Mouse (Mus musculus): ENCODE measurements around the gene Atp10a. TPM values are rescaled to one million over a fixed set of nuclear protein-coding genes. Genes with fewer than 3 reads are reported as not detected.
"Not testable (repeated sequence)": the region's sequence is repeated elsewhere in the genome, so short reads cannot be mapped to it uniquely, and the experiment has no call there.

Gene Atp10a
- polyA plus RNA-seq, 1 experiment from 2014 or later: 3.3 TPM

- H3K27me3 ChIP-seq (replicated peaks; ENCODE audit: control insufficient read depth, insufficient read depth, low read length): no peaks in the 10 kb centered on the region
- H3K4me3 ChIP-seq (ENCODE audit: low read depth, low read length): no peak overlapping the region
- no peaks in the 10 kb centered on the region for H3K36me3 ChIP-seq (ENCODE audit: control insufficient read depth, insufficient read depth, low read length)
- no peaks in the 10 kb centered on the region for H3K9me3 ChIP-seq (ENCODE audit: control insufficient read depth, low read length)
- ATAC-seq (replicated peaks; ENCODE audit: low FRiP score): no peak
- H3K4me1 ChIP-seq (replicated peaks; ENCODE audit: control insufficient read depth, insufficient read depth, low read length): no peaks in the 10 kb centered on the region
- WGBS: 81% methylated on average over 2 of the region's 2 CpGs
- no peak overlapping the region for H3K27ac ChIP-seq (ENCODE audit: low read depth, low read length)
- DNase-seq (ENCODE audit: low spot score): no peak
- no peak overlapping the region for H3K4me2 ChIP-seq
- H3K9ac ChIP-seq (ENCODE audit: low read depth, low read length): no peak overlapping the region
These were observed 145.8 kb downstream of the Atp10a start for GRCm38 (mm10) chr7:58801791-58802190.

- H3K27ac ChIP-seq (ENCODE audit: low read depth, low read length): no peak overlapping the region
- no peaks in the 10 kb centered on the region for H3K36me3 ChIP-seq (ENCODE audit: control insufficient read depth, insufficient read depth, low read length)
- WGBS: 66% methylated on average over 6 of the region's 6 CpGs
- no peak overlapping the region for H3K4me2 ChIP-seq
- DNase-seq (ENCODE audit: low spot score): no peak
- no peak for ATAC-seq (replicated peaks; ENCODE audit: low FRiP score)
- H3K4me3 ChIP-seq (ENCODE audit: low read depth, low read length): no peak overlapping the region
- no peaks in the 10 kb centered on the region for H3K9me3 ChIP-seq (ENCODE audit: control insufficient read depth, low read length)
- no peak overlapping the region for H3K9ac ChIP-seq (ENCODE audit: low read depth, low read length)
- no peaks in the 10 kb centered on the region for H3K4me1 ChIP-seq (replicated peaks; ENCODE audit: control insufficient read depth, insufficient read depth, low read length)
- H3K27me3 ChIP-seq (replicated peaks; ENCODE audit: control insufficient read depth, insufficient read depth, low read length): no peaks in the 10 kb centered on the region
These were observed 166.2 kb downstream of the Atp10a start for GRCm38 (mm10) chr7:58822147-58822681.

GRCm38 (mm10) chr7:58824686-58825085 lies 168.7 kb downstream of the Atp10a start:
- Histone ChIP-seq H3K27me3 (replicated peaks; ENCODE audit: control insufficient read depth, insufficient read depth, low read length) (no peaks in the 10 kb centered on the region), H3K36me3 (ENCODE audit: control insufficient read depth, insufficient read depth, low read length) (no peaks in the 10 kb centered on the region), H3K9ac (ENCODE audit: low read depth, low read length) (no peak overlapping the region), H3K4me2 (no peak overlapping the region), H3K9me3 (ENCODE audit: control insufficient read depth, low read length) (no peaks in the 10 kb centered on the region), H3K4me1 (replicated peaks; ENCODE audit: control insufficient read depth, insufficient read depth, low read length) (no peaks in the 10 kb centered on the region), H3K27ac (ENCODE audit: low read depth, low read length) (no peak overlapping the region), H3K4me3 (ENCODE audit: low read depth, low read length) (no peak overlapping the region)
- DNase-seq (ENCODE audit: low spot score) (no peak), ATAC-seq (replicated peaks; ENCODE audit: low FRiP score) (no peak)
- WGBS: 76% methylated on average over 3 of the region's 3 CpGs

DNA sequence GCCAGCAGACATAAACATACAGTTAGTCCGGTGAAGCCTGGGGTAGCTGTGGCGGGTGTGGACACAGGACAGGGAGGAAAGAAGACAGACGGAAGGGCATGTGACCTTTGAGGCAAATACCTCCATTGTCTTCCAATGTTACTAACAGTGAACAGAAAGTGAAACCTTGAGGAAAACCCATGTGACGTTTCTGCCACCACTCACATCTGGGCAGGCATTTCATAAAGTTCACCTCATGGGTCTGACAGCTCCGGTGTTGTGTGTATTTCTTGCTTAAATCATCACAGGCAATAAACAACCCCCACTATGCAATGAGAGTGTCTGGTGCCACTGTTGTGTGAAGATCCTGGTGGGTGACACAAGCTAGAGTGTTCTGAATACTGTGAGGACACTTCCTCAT lies 173.1 kb downstream of the Atp10a start:
- no peak overlapping the region for H3K4me3 ChIP-seq (ENCODE audit: low read depth, low read length)
- no peak overlapping the region for H3K4me2 ChIP-seq
- 75% methylated on average over 5 of the region's 5 CpGs for WGBS
- DNase-seq (ENCODE audit: low spot score) (no peak), ATAC-seq (replicated peaks; ENCODE audit: low FRiP score) (no peak)
- H3K36me3 ChIP-seq (ENCODE audit: control insufficient read depth, insufficient read depth, low read length): no peaks in the 10 kb centered on the region
- H3K4me1 ChIP-seq (replicated peaks; ENCODE audit: control insufficient read depth, insufficient read depth, low read length): no peaks in the 10 kb centered on the region
- no peak overlapping the region for H3K27ac ChIP-seq (ENCODE audit: low read depth, low read length)
- H3K27me3 ChIP-seq (replicated peaks; ENCODE audit: control insufficient read depth, insufficient read depth, low read length): no peaks in the 10 kb centered on the region
- no peak overlapping the region for H3K9ac ChIP-seq (ENCODE audit: low read depth, low read length)
- H3K9me3 ChIP-seq (ENCODE audit: control insufficient read depth, low read length): no peaks in the 10 kb centered on the region

DNA sequence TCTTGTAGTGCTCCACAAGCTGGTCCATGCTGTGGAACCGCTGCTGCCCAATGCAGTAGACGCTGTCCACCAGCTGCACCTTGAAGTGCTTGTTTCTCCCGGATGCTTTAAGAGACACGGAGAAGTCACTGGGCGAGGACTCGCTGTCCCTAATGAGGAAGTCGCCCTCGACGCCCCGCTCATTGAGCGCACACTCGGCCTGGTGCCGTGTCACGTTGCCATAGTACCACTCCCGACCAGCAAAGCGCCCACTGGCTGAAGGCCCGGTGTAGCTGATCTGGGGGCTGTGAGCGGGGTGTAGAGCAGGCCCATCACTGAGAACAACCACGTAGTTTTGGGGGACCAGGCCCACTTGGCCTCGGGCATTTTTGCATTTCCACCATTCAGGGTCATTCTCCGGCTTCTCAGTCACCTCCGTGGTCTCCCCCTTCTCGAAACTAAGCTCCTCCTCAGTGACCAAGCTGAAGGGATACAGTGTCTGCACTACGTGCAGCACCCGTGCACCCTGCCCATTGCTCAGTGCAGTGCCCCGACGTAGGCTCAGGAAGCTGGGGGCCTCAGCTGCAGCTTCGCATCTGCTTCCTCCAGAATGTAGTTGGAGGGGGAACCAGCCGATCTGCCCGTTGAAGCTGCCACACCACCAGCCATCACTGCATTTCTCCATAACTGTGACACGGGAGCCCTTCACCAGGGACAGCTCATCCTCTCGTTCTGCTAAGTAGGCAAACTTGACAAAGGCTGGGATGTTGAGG lies 181.1 kb downstream of the Atp10a start:
- 82% methylated on average over 32 of the region's 32 CpGs for WGBS
- not testable (repeated sequence) for ATAC-seq (replicated peaks; ENCODE audit: low FRiP score); H3K4me2 ChIP-seq; H3K9me3 ChIP-seq (ENCODE audit: control insufficient read depth, low read length); H3K27me3 ChIP-seq (replicated peaks; ENCODE audit: control insufficient read depth, insufficient read depth, low read length); H3K36me3 ChIP-seq (ENCODE audit: control insufficient read depth, insufficient read depth, low read length); H3K4me1 ChIP-seq (replicated peaks; ENCODE audit: control insufficient read depth, insufficient read depth, low read length); H3K4me3 ChIP-seq (ENCODE audit: low read depth, low read length); H3K27ac ChIP-seq (ENCODE audit: low read depth, low read length); H3K9ac ChIP-seq (ENCODE audit: low read depth, low read length); DNase-seq (ENCODE audit: low spot score)

- no peaks in the 10 kb centered on the region for H3K36me3 ChIP-seq (ENCODE audit: control insufficient read depth, insufficient read depth, low read length)
- DNase-seq (ENCODE audit: low spot score) (no peak), ATAC-seq (replicated peaks; ENCODE audit: low FRiP score) (no peak)
- no peaks in the 10 kb centered on the region; the same call in none of the 2 replicates for H3K4me1 ChIP-seq (replicated peaks; ENCODE audit: control insufficient read depth, insufficient read depth, low read length)
- no peak overlapping the region for H3K27ac ChIP-seq (ENCODE audit: low read depth, low read length)
- no peaks in the 10 kb centered on the region for H3K27me3 ChIP-seq (replicated peaks; ENCODE audit: control insufficient read depth, insufficient read depth, low read length)
- H3K4me3 ChIP-seq (ENCODE audit: low read depth, low read length): no peak overlapping the region
- H3K4me2 ChIP-seq: no peak overlapping the region
- 57% methylated on average over 2 of the region's 2 CpGs for WGBS
- H3K9ac ChIP-seq (ENCODE audit: low read depth, low read length): no peak overlapping the region
- H3K9me3 ChIP-seq (ENCODE audit: control insufficient read depth, low read length): no peaks in the 10 kb centered on the region
These were observed 184.4 kb downstream of the Atp10a start for GRCm38 (mm10) chr7:58840367-58840766.

DNA sequence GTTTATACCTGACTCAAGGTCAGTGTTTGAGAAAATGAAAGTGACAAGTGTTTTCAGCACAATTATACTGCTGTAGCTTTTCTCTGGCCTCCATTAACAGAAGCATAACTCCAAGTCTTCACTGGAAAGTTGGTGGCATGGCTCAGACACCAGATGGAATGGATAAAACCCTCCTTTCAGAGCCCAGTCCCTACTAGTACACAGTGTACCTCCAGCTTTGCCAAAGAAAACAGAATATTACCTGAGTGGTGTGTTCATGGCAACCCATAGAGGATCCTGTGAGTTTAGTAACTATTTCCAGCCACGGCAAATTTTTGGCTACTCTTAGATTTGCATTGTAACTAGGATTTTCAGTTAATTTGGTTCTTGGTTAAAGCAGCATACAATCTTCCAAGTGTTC lies 185.1 kb downstream of the Atp10a start:
- no peaks in the 10 kb centered on the region; the same call in none of the 2 replicates for H3K4me1 ChIP-seq (replicated peaks; ENCODE audit: control insufficient read depth, insufficient read depth, low read length)
- H3K9me3 ChIP-seq (ENCODE audit: control insufficient read depth, low read length): no peaks in the 10 kb centered on the region
- ATAC-seq (replicated peaks; ENCODE audit: low FRiP score) (no peak), DNase-seq (ENCODE audit: low spot score) (no peak)
- no peak overlapping the region for H3K4me3 ChIP-seq (ENCODE audit: low read depth, low read length)
- no peaks in the 10 kb centered on the region for H3K36me3 ChIP-seq (ENCODE audit: control insufficient read depth, insufficient read depth, low read length)
- no peak overlapping the region for H3K9ac ChIP-seq (ENCODE audit: low read depth, low read length)
- no peak overlapping the region for H3K27ac ChIP-seq (ENCODE audit: low read depth, low read length)
- WGBS: 80% methylated on average over 1 of the region's 1 CpGs
- H3K4me2 ChIP-seq: no peak overlapping the region
- no peaks in the 10 kb centered on the region for H3K27me3 ChIP-seq (replicated peaks; ENCODE audit: control insufficient read depth, insufficient read depth, low read length)

- DNase-seq (ENCODE audit: low spot score) (no peak), ATAC-seq (replicated peaks; ENCODE audit: low FRiP score) (no peak)
- Histone ChIP-seq H3K27ac (ENCODE audit: low read depth, low read length) (no peak overlapping the region), H3K36me3 (ENCODE audit: control insufficient read depth, insufficient read depth, low read length) (no peaks in the 10 kb centered on the region), H3K27me3 (replicated peaks; ENCODE audit: control insufficient read depth, insufficient read depth, low read length) (no peaks in the 10 kb centered on the region), H3K9me3 (ENCODE audit: control insufficient read depth, low read length) (no peaks in the 10 kb centered on the region), H3K4me1 (replicated peaks; ENCODE audit: control insufficient read depth, insufficient read depth, low read length) (no peaks in the 10 kb centered on the region; the same call in none of the 2 replicates), H3K9ac (ENCODE audit: low read depth, low read length) (no peak overlapping the region), H3K4me2 (no peak overlapping the region), H3K4me3 (ENCODE audit: low read depth, low read length) (no peak overlapping the region)
- WGBS: 41% methylated on average over 3 of the region's 3 CpGs
These were observed 186.9 kb downstream of the Atp10a start for GRCm38 (mm10) chr7:58842818-58843217.
